In the genomic region with DNA sequence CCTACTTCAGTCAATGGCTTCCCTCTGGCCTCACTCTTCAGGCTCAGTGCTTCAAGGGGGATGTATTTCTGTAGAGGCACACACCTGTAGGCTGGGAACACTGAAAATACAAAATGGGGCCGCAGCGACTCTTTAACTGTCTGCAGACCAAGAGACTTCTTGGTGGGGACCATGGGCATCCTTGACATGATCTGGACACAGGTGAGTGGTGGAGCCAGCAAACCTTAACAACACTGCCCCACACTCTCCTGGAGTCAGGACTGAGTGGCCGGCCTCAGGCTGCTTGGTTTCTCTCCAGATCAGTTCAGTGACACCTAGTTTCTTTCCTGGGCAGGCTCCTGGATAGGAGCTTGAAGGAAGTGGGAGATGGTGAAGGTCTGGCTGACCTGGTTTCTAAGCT, we compare ENCODE assay signal across 26 mouse cellular contexts.
"Had no signal": no experiment of that assay in that cellular context is flagged by ENCODE, and none has a peak within 500 bp of the region (broad histone marks: within the 10 kb centered on the region; RNA-seq: fewer than 3 reads in every experiment).

No protein-coding gene starts in this region.

- DNase-seq: gastrocnemius, adult 2 months; gastrocnemius, postnatal 10 days; gastrocnemius, postnatal 25 days; heart, postnatal 14 days; heart, postnatal 4 days; kidney, adult 18-20 months; kidney, adult 8-10 months; kidney, postnatal 10 days; kidney, postnatal 25 days; kidney, postnatal 4 days; liver had no signal

- H3K4me1 ChIP-seq: intestine, embryonic 15.5 days had no signal

- H3K27me3 ChIP-seq: hindbrain, embryonic 12.5 days; intestine, embryonic 15.5 days; limb, embryonic 12.5 days had no signal

- H3K4me2 ChIP-seq: heart, embryonic 13.5 days; heart, embryonic 15.5 days; hindbrain, embryonic 12.5 days; hindbrain, embryonic 14.5 days; intestine, embryonic 15.5 days; limb, embryonic 12.5 days; liver, embryonic 11.5 days had no signal

- H3K4me3 ChIP-seq: gastrocnemius, adult 2 months; heart, adult 2 months; heart, embryonic 13.5 days; heart, embryonic 15.5 days; hindbrain, embryonic 10.5 days; hindbrain, embryonic 12.5 days; intestine, embryonic 15.5 days; layer of hippocampus, adult 2 months; left cerebral cortex, adult 2 months; limb, embryonic 10.5 days; limb, embryonic 12.5 days had no signal

- H3K9ac ChIP-seq: heart, embryonic 13.5 days; heart, embryonic 15.5 days; hindbrain, embryonic 12.5 days; hindbrain, embryonic 14.5 days; intestine, embryonic 15.5 days; limb, embryonic 12.5 days had no signal

- ATAC-seq: hindbrain, embryonic 16.5 days; inflammation-experienced regulatory T-cells, adult 6 months; intestine, embryonic 15.5 days; intestine, postnatal 0 days had no signal

- H3K36me3 ChIP-seq: heart, embryonic 15.5 days; intestine, embryonic 15.5 days had no signal

- H3K9me3 ChIP-seq: heart, embryonic 13.5 days; heart, embryonic 15.5 days; hindbrain, embryonic 10.5 days; hindbrain, embryonic 12.5 days; intestine, embryonic 15.5 days; limb, embryonic 10.5 days; limb, embryonic 12.5 days had no signal

- H3K27ac ChIP-seq: gastrocnemius, adult 2 months; heart, adult 2 months; heart, embryonic 13.5 days; heart, embryonic 15.5 days; hindbrain, embryonic 10.5 days; hindbrain, embryonic 12.5 days; hindbrain, embryonic 14.5 days; intestine, embryonic 15.5 days; layer of hippocampus, adult 2 months; left cerebral cortex, adult 2 months; limb, embryonic 10.5 days; limb, embryonic 12.5 days had no signal
